Mouse (Mus musculus): ENCODE data around the gene Acss1. TPM values are rescaled to one million over a fixed set of nuclear protein-coding genes. Genes with fewer than 3 reads are reported as not detected.

Acss1 gene
- total and polyA plus RNA-seq, 2 experiments, result 0.29 to 0.83 TPM

DNA sequence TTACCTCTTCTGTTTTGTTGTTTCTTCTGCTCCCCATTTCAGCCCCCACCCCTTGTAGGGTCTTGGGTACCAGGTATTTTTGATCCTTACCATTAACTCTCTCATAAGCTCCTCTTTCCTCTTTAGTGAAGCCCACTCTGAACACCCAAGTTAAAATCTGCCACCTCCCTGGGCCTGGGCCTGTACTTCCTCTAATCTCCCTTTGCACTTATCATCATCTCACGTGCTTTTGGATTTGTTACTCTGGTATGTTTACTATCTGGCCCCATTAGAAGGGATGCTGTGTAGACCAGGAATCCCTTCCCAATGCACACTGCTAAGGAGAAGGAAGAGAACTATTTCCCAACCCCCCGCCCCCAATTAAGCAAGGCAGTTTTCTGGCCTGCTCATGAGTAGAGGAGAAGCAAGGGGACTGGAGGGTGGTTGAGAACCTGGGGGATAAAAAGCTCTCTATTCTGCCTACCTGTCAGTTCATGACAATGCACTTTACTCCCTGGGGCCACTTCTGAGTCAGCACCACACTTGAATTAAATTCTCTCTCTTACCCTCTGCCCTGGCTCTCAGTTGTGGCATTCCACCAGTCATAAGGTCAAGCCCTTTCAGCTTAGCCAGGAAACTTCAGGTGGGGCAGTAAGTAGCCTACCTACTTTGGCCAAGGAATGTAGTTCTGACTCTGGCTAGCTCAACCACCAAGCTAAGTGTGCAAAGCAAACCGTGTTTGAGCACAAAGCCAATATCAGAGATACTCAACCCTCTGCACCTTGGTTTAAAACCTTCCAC is 72.7 kb downstream of the Acss1 start:
- DNase-seq (ENCODE audit: extremely low read depth, low read depth, low spot score), result no peak
- Histone ChIP-seq H3K27ac (replicated peaks; ENCODE audit: insufficient read depth, low read depth, low read length) (no peak overlapping the region), H3K79me2 (ENCODE audit: control insufficient read depth, insufficient read depth, low read length) (peaks cover 3% of the 10 kb centered on the region; the same call in 1 of the 2 replicates), H3K27me3 (ENCODE audit: control insufficient read depth, insufficient read depth, low read length) (no peaks in the 10 kb centered on the region), H3K4me1 (ENCODE audit: control insufficient read depth, insufficient read depth, low read length) (no peaks in the 10 kb centered on the region), H3K4me3 (ENCODE audit: insufficient read depth, low read depth, low read length) (no peak overlapping the region), H3K9ac (ENCODE audit: low read depth, low read length) (no peak overlapping the region), H3K36me3 (ENCODE audit: control insufficient read depth, insufficient read depth, low read length) (peaks cover 13% of the 10 kb centered on the region)
- TF ChIP-seq POLR2A (IDR thresholded peaks at IDR 0.05; ENCODE audit: extremely low read depth, insufficient read depth, low read length) (no peak), CTCF (IDR thresholded peaks at IDR 0.05; ENCODE audit: low read depth, low read length) (no peak)
- 94% methylated on average over 3 of the region's 3 CpGs for WGBS

GRCm38 (mm10) chr2:150589076-150589475 is 79.2 kb downstream of the Acss1 start:
- no peaks in the 10 kb centered on the region for H3K27me3 ChIP-seq (ENCODE audit: control insufficient read depth, insufficient read depth, low read length)
- peaks cover 43% of the 10 kb centered on the region for H3K36me3 ChIP-seq (ENCODE audit: control insufficient read depth, insufficient read depth, low read length)
- 93% methylated on average over 11 of the region's 11 CpGs for WGBS
- no peaks in the 10 kb centered on the region for H3K4me1 ChIP-seq (ENCODE audit: control insufficient read depth, insufficient read depth, low read length)
- no peak overlapping the region for H3K27ac ChIP-seq (replicated peaks; ENCODE audit: insufficient read depth, low read depth, low read length)
- H3K4me3 ChIP-seq (ENCODE audit: insufficient read depth, low read depth, low read length), result no peak overlapping the region
- TF ChIP-seq CTCF (IDR thresholded peaks at IDR 0.05; ENCODE audit: low read depth, low read length) (no peak), POLR2A (IDR thresholded peaks at IDR 0.05; ENCODE audit: extremely low read depth, insufficient read depth, low read length) (no peak)
- no peak for DNase-seq (ENCODE audit: extremely low read depth, low read depth, low spot score)
- H3K79me2 ChIP-seq (ENCODE audit: control insufficient read depth, insufficient read depth, low read length), result peaks cover 3% of the 10 kb centered on the region; the same call in 1 of the 2 replicates
- no peak overlapping the region for H3K9ac ChIP-seq (ENCODE audit: low read depth, low read length)

DNA sequence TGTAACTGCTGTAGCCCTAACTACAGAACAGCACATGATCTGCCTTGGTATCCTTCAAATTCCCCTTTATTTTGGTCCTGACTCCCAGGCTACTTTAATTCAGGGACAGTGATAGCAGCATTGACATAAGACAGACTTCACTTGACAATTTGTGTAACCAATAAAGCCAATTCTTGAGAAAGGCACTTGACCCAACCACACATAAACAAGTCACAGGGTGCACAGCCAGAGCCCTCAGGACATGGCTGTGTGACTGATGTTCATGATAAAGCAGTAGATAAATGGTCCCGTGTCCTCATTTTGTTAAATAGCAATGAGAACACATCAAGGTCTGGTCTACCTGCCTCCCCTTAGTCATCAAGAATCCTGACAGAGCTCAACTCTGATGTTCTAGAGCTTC is 88.7 kb downstream of the Acss1 start:
- H3K4me1 ChIP-seq (ENCODE audit: control insufficient read depth, insufficient read depth, low read length), result no peaks in the 10 kb centered on the region
- H3K27ac ChIP-seq (replicated peaks; ENCODE audit: insufficient read depth, low read depth, low read length), result no peak overlapping the region
- no peak for DNase-seq (ENCODE audit: extremely low read depth, low read depth, low spot score)
- peaks cover 18% of the 10 kb centered on the region for H3K36me3 ChIP-seq (ENCODE audit: control insufficient read depth, insufficient read depth, low read length)
- H3K9ac ChIP-seq (ENCODE audit: low read depth, low read length), result no peak overlapping the region
- TF ChIP-seq CTCF (IDR thresholded peaks at IDR 0.05; ENCODE audit: low read depth, low read length) (no peak), POLR2A (IDR thresholded peaks at IDR 0.05; ENCODE audit: extremely low read depth, insufficient read depth, low read length) (no peak)
- no peak overlapping the region for H3K4me3 ChIP-seq (ENCODE audit: insufficient read depth, low read depth, low read length)
- no peaks in the 10 kb centered on the region for H3K27me3 ChIP-seq (ENCODE audit: control insufficient read depth, insufficient read depth, low read length)
- 74% methylated on average over 1 of the region's 1 CpGs for WGBS
- H3K79me2 ChIP-seq (ENCODE audit: control insufficient read depth, insufficient read depth, low read length), result no peaks in the 10 kb centered on the region

DNA sequence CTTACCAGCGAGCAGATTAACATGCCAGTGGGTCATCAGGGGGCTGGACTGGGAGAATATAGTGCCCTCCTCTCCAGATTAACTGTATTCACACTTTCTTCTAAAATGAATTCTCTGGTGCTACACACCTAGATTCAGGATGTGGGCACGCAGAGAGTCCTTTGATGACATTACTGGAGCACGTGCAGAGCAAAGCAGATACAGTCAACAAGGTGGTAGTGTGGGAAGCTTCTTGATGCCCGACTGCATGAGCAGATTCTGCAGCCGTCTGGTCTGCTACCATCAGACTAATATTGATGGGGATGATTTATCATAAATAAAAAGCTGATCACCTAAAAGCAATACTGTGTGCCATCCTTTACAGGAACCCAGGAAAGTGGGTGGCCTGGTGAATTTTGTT is 89.7 kb downstream of the Acss1 start:
- H3K79me2 ChIP-seq (ENCODE audit: control insufficient read depth, insufficient read depth, low read length), result no peaks in the 10 kb centered on the region
- H3K4me3 ChIP-seq (ENCODE audit: insufficient read depth, low read depth, low read length), result no peak overlapping the region
- H3K36me3 ChIP-seq (ENCODE audit: control insufficient read depth, insufficient read depth, low read length), result peaks cover 10% of the 10 kb centered on the region
- no peak overlapping the region for H3K27ac ChIP-seq (replicated peaks; ENCODE audit: insufficient read depth, low read depth, low read length)
- no peaks in the 10 kb centered on the region for H3K27me3 ChIP-seq (ENCODE audit: control insufficient read depth, insufficient read depth, low read length)
- WGBS, result 90% methylated on average over 5 of the region's 5 CpGs
- no peak for DNase-seq (ENCODE audit: extremely low read depth, low read depth, low spot score)
- H3K4me1 ChIP-seq (ENCODE audit: control insufficient read depth, insufficient read depth, low read length), result no peaks in the 10 kb centered on the region
- no peak overlapping the region for H3K9ac ChIP-seq (ENCODE audit: low read depth, low read length)
- TF ChIP-seq CTCF (IDR thresholded peaks at IDR 0.05; ENCODE audit: low read depth, low read length), result no peak
- no peak for TF ChIP-seq POLR2A (IDR thresholded peaks at IDR 0.05; ENCODE audit: extremely low read depth, insufficient read depth, low read length)

- Histone ChIP-seq H3K4me1 (ENCODE audit: control insufficient read depth, insufficient read depth, low read length) (no peaks in the 10 kb centered on the region), H3K9ac (ENCODE audit: low read depth, low read length) (no peak overlapping the region), H3K79me2 (ENCODE audit: control insufficient read depth, insufficient read depth, low read length) (no peaks in the 10 kb centered on the region), H3K4me3 (ENCODE audit: insufficient read depth, low read depth, low read length) (no peak overlapping the region), H3K27ac (replicated peaks; ENCODE audit: insufficient read depth, low read depth, low read length) (no peak overlapping the region), H3K27me3 (ENCODE audit: control insufficient read depth, insufficient read depth, low read length) (no peaks in the 10 kb centered on the region), H3K36me3 (ENCODE audit: control insufficient read depth, insufficient read depth, low read length) (peaks cover 2% of the 10 kb centered on the region; the same call in 1 of the 2 replicates)
- TF ChIP-seq POLR2A (IDR thresholded peaks at IDR 0.05; ENCODE audit: extremely low read depth, insufficient read depth, low read length), result no peak
- TF ChIP-seq CTCF (IDR thresholded peaks at IDR 0.05; ENCODE audit: low read depth, low read length), result no peak
- DNase-seq (ENCODE audit: extremely low read depth, low read depth, low spot score), result no peak
- WGBS, result 97% methylated on average over 1 of the region's 1 CpGs
Observed at GRCm38 (mm10) chr2:150576256-150576655, 92.0 kb downstream of the Acss1 start.

GRCm38 (mm10) chr2:150572463-150572862 is 95.8 kb downstream of the Acss1 start:
- no peak for DNase-seq (ENCODE audit: extremely low read depth, low read depth, low spot score)
- Histone ChIP-seq H3K27me3 (ENCODE audit: control insufficient read depth, insufficient read depth, low read length) (no peaks in the 10 kb centered on the region), H3K79me2 (ENCODE audit: control insufficient read depth, insufficient read depth, low read length) (no peaks in the 10 kb centered on the region), H3K36me3 (ENCODE audit: control insufficient read depth, insufficient read depth, low read length) (no peaks in the 10 kb centered on the region), H3K4me1 (ENCODE audit: control insufficient read depth, insufficient read depth, low read length) (no peaks in the 10 kb centered on the region), H3K27ac (replicated peaks; ENCODE audit: insufficient read depth, low read depth, low read length) (no peak overlapping the region), H3K9ac (ENCODE audit: low read depth, low read length) (no peak overlapping the region), H3K4me3 (ENCODE audit: insufficient read depth, low read depth, low read length) (no peak overlapping the region)
- whole genome bisulfite sequencing, result 86% methylated on average over 3 of the region's 3 CpGs
- no peak for TF ChIP-seq POLR2A (IDR thresholded peaks at IDR 0.05; ENCODE audit: extremely low read depth, insufficient read depth, low read length)
- no peak for TF ChIP-seq CTCF (IDR thresholded peaks at IDR 0.05; ENCODE audit: low read depth, low read length)

All from liver, adult 2 months (tissue).